Mouse (Mus musculus): ENCODE measurements around the gene Psmd11. TPM values are rescaled to one million over a fixed set of nuclear protein-coding genes. Genes with fewer than 3 reads are reported as not detected.

Psmd11 gene
- polyA plus RNA-seq (2012; ENCODE audit: low replicate concordance), result 29.6 and 71.5 TPM in 2 replicates

GRCm38 (mm10) chr11:80428381-80429008 lies at the start of gene Psmd11:
TSS of gene Psmd11 (plus strand) at chr11:80428615.

GRCm38 (mm10) chr11:80383019-80383625 lies 45.3 kb upstream of the Psmd11 start, which contains the start of gene Zfp207:
TSS of gene Zfp207 (plus strand) at chr11:80383279.

GRCm38 (mm10) chr11:80476222-80477189 lies 48.1 kb downstream of the Psmd11 start, which contains the start of gene Cdk5r1:
TSS of gene Cdk5r1 (plus strand) at chr11:80477023.

Other genes with a start within 250 kb of the Psmd11 start
- gene Rnf135, start 244.8 kb upstream of the Psmd11 start, polyA plus RNA-seq (2012; ENCODE audit: low replicate concordance), result 7.4 and 8.0 TPM in 2 replicates
- gene Rhot1, start 219.6 kb upstream of the Psmd11 start, polyA plus RNA-seq (2012; ENCODE audit: low replicate concordance), result 3.9 and 7.3 TPM in 2 replicates
- gene Rhbdl3, start 127.7 kb upstream of the Psmd11 start, polyA plus RNA-seq (2012; ENCODE audit: low replicate concordance), result 0.09 and 0.16 TPM in 2 replicates
- 4.3 and 8.4 TPM in 2 replicates for gene 5730455P16Rik, start 50.6 kb upstream of the Psmd11 start, polyA plus RNA-seq (2012; ENCODE audit: low replicate concordance)
- 12.9 and 116 TPM in 2 replicates for gene Zfp207, start 45.3 kb upstream of the Psmd11 start, polyA plus RNA-seq (2012; ENCODE audit: low replicate concordance)
- gene Cdk5r1, start 48.4 kb downstream of the Psmd11 start, polyA plus RNA-seq (2012; ENCODE audit: low replicate concordance), result 12.6 and 24.3 TPM in 2 replicates

All from leukemia stem cell, adult 10-12 weeks (primary cell).